9 mouse cellular contexts compared by ENCODE assay signal in genomic region chr3:128471111-128471510, GRCm38 (mm10).
DNase-seq lines count a peak whose midpoint lies in the region; ATAC-seq and TF ChIP-seq lines count a peak whose summit lies in the region.
"Had no signal": no experiment of that assay in that cellular context is flagged by ENCODE, and none has a peak within 500 bp of the region (broad histone marks: within the 10 kb centered on the region; RNA-seq: fewer than 3 reads in every experiment).

No protein-coding gene starts in this region.

- H3K27ac ChIP-seq in hindbrain, embryonic 14.5 days: no peak overlapping the region
- H3K27ac ChIP-seq in hindbrain, embryonic 13.5 days: no peak overlapping the region
- H3K27ac ChIP-seq in embryonic facial prominence, embryonic 11.5 days (replicated peaks; ENCODE audit: low read depth, low read length): no peak overlapping the region
- H3K27ac ChIP-seq in thymus, adult 2 months (ENCODE audit: control insufficient read depth, insufficient read depth, low read length): no peak overlapping the region
- H3K27ac ChIP-seq: heart, embryonic 13.5 days; midbrain, embryonic 12.5 days had no signal

- H3K27me3 ChIP-seq in hindbrain, embryonic 14.5 days (ENCODE audit: control insufficient read depth, insufficient read depth, low read length): no peaks in the 10 kb centered on the region
- H3K27me3 ChIP-seq in hindbrain, embryonic 13.5 days: no peaks in the 10 kb centered on the region
- no peaks in the 10 kb centered on the region for H3K27me3 ChIP-seq in embryonic facial prominence, embryonic 11.5 days (ENCODE audit: control insufficient read depth, insufficient read depth, low read length)
- no peaks in the 10 kb centered on the region for H3K27me3 ChIP-seq in thymus, adult 2 months (ENCODE audit: control insufficient read depth, insufficient read depth, low read length)
- H3K27me3 ChIP-seq: midbrain, embryonic 12.5 days had no signal

- no peak overlapping the region for H3K4me2 ChIP-seq in hindbrain, embryonic 14.5 days (replicated peaks)
- no peak overlapping the region for H3K4me2 ChIP-seq in hindbrain, embryonic 13.5 days
- H3K4me2 ChIP-seq in embryonic facial prominence, embryonic 11.5 days (ENCODE audit: low read depth, low read length): no peak overlapping the region
- H3K4me2 ChIP-seq: heart, embryonic 13.5 days; midbrain, embryonic 12.5 days had no signal

- H3K4me3 ChIP-seq in hindbrain, embryonic 14.5 days (replicated peaks; ENCODE audit: low read length): no peak overlapping the region
- H3K4me3 ChIP-seq in hindbrain, embryonic 13.5 days: no peak overlapping the region
- no peak overlapping the region for H3K4me3 ChIP-seq in embryonic facial prominence, embryonic 11.5 days (ENCODE audit: low read depth, low read length)
- H3K4me3 ChIP-seq in thymus, adult 2 months (ENCODE audit: control insufficient read depth, insufficient read depth, low read length): no peak overlapping the region
- H3K4me3 ChIP-seq: heart, embryonic 13.5 days; midbrain, embryonic 12.5 days had no signal

- TF ChIP-seq CTCF in thymus, adult 2 months (IDR thresholded peaks at IDR 0.05; ENCODE audit: borderline replicate concordance, control insufficient read depth, extremely low read depth, insufficient read depth, low read length, poor library complexity): no peak

- no peaks in the 10 kb centered on the region for H3K36me3 ChIP-seq in hindbrain, embryonic 14.5 days (replicated peaks; ENCODE audit: control insufficient read depth, insufficient read depth)
- H3K36me3 ChIP-seq in hindbrain, embryonic 13.5 days: no peaks in the 10 kb centered on the region
- H3K36me3 ChIP-seq in embryonic facial prominence, embryonic 11.5 days (replicated peaks; ENCODE audit: control insufficient read depth, insufficient read depth, low read depth, low read length): no peaks in the 10 kb centered on the region
- H3K36me3 ChIP-seq in thymus, adult 2 months (ENCODE audit: control insufficient read depth, insufficient read depth, low read length): no peaks in the 10 kb centered on the region
- H3K36me3 ChIP-seq: heart, embryonic 13.5 days; midbrain, embryonic 12.5 days had no signal

- WGBS in hindbrain, embryonic 14.5 days: 64% methylated on average over 3 of the region's 3 CpGs
- 64% methylated on average over 3 of the region's 3 CpGs for WGBS in hindbrain, embryonic 13.5 days
- 56% methylated on average over 3 of the region's 3 CpGs for WGBS in embryonic facial prominence, embryonic 11.5 days
- WGBS in thymus, adult 2 months: 57% methylated on average over 3 of the region's 3 CpGs

- no peak for TF ChIP-seq POLR2A in thymus, adult 2 months (IDR thresholded peaks at IDR 0.05; ENCODE audit: control insufficient read depth, extremely low read depth, insufficient read depth, low read length, poor library complexity)

- no peak overlapping the region for H3K9ac ChIP-seq in hindbrain, embryonic 14.5 days
- H3K9ac ChIP-seq in hindbrain, embryonic 13.5 days: no peak overlapping the region
- H3K9ac ChIP-seq in embryonic facial prominence, embryonic 11.5 days (replicated peaks; ENCODE audit: low read length): no peak overlapping the region
- H3K9ac ChIP-seq: heart, embryonic 13.5 days; midbrain, embryonic 12.5 days had no signal

- ATAC-seq in hindbrain, embryonic 14.5 days (ENCODE audit: low FRiP score): no peak
- ATAC-seq in hindbrain, embryonic 13.5 days (ENCODE audit: low FRiP score): no peak
- ATAC-seq in embryonic facial prominence, embryonic 11.5 days (replicated peaks; ENCODE audit: insufficient number of reproducible peaks, low FRiP score, low TSS enrichment, low read depth): no peak
- ATAC-seq in monocyte, adult 5-6 weeks (replicated peaks; ENCODE audit: insufficient number of reproducible peaks, low FRiP score, low TSS enrichment, poor library complexity, severe bottlenecking): no peak

- H3K9me3 ChIP-seq in hindbrain, embryonic 14.5 days (ENCODE audit: control insufficient read depth, low read length): no peaks in the 10 kb centered on the region
- no peaks in the 10 kb centered on the region for H3K9me3 ChIP-seq in hindbrain, embryonic 13.5 days
- H3K9me3 ChIP-seq in embryonic facial prominence, embryonic 11.5 days (replicated peaks; ENCODE audit: control insufficient read depth, low read length): no peaks in the 10 kb centered on the region
- H3K9me3 ChIP-seq: heart, embryonic 13.5 days; midbrain, embryonic 12.5 days had no signal

- H3K4me1 ChIP-seq in hindbrain, embryonic 14.5 days (replicated peaks; ENCODE audit: control insufficient read depth, insufficient read depth, low read length): no peaks in the 10 kb centered on the region
- no peaks in the 10 kb centered on the region for H3K4me1 ChIP-seq in hindbrain, embryonic 13.5 days (replicated peaks)
- H3K4me1 ChIP-seq in embryonic facial prominence, embryonic 11.5 days (ENCODE audit: control insufficient read depth, insufficient read depth, low read length): no peaks in the 10 kb centered on the region
- no peaks in the 10 kb centered on the region for H3K4me1 ChIP-seq in thymus, adult 2 months (replicated peaks; ENCODE audit: control insufficient read depth, insufficient read depth, low read length)
- H3K4me1 ChIP-seq: heart, embryonic 13.5 days; midbrain, embryonic 12.5 days had no signal

- peak; percentile 36 for DNase-seq in hindbrain, embryonic 14.5 days (ENCODE audit: low spot score)
- DNase-seq in testis, postnatal 10 days (ENCODE audit: low spot score): peak; percentile 42
- DNase-seq in testis, postnatal 14 days (ENCODE audit: low spot score): no peak
- peak; percentile 49 for DNase-seq in embryonic facial prominence, embryonic 11.5 days (ENCODE audit: low spot score)
- no peak for DNase-seq in thymus, adult 2 months

Comparison
In these comparisons a context has a peak if more than half of its experiments do, and no peak if none do; other contexts are left out.
1. DNase-seq: peak in hindbrain, embryonic 14.5 days (single experiment), testis, postnatal 10 days (single experiment) and embryonic facial prominence, embryonic 11.5 days (single experiment); none in testis, postnatal 14 days (single experiment) and thymus, adult 2 months (single experiment).